Mouse (Mus musculus) embryonic facial prominence, embryonic 11.5 days (tissue): ENCODE measurements around the gene Ctse. TPM values are rescaled to one million over a fixed set of nuclear protein-coding genes. Genes with fewer than 3 reads are reported as not detected.
"Not testable (repeated sequence)": the region's sequence is repeated elsewhere in the genome, so short reads cannot be mapped to it uniquely, and the experiment has no call there.

Experiments used
- ATAC-seq: fragments of 200-750 bp; cut with Nextera tagmentation; replicated peaks from 2 replicates; pipeline ENCODE4 v1.8.0; 2017; ENCODE audit warnings: low read depth; ENCODE audit not compliant: insufficient number of reproducible peaks, low FRiP score, low TSS enrichment
- DNase-seq: peaks from one replicate; pipeline ENCODE4 v3.0.0-alpha.2; 2015; ENCODE audit warnings: low spot score
- H3K27ac ChIP-seq: fragments of 300-500 bp; sonication (generic); replicated peaks from 2 replicates; pipeline ENCODE4 v1.5.1; 2014; ENCODE audit warnings: mild to moderate bottlenecking, low read depth, low read length, control low read depth
- H3K27me3 ChIP-seq: fragments of 300-500 bp; sonication (generic); 2 replicates; pipeline ENCODE4 v1.6.1; 2014; ENCODE audit warnings: mild to moderate bottlenecking, low read length, moderate library complexity, mixed read lengths; ENCODE audit not compliant: control insufficient read depth, insufficient read depth
- H3K36me3 ChIP-seq: fragments of 300-500 bp; sonication (generic); replicated peaks from 2 replicates; pipeline ENCODE4 v1.6.1; 2014; ENCODE audit warnings: low read depth, mild to moderate bottlenecking, low read length, moderate library complexity, mixed read lengths; ENCODE audit not compliant: control insufficient read depth, insufficient read depth
- H3K4me1 ChIP-seq: fragments of 300-500 bp; sonication (generic); 2 replicates; pipeline ENCODE4 v1.6.1; 2014; ENCODE audit warnings: low read length, mixed read lengths; ENCODE audit not compliant: control insufficient read depth, insufficient read depth
- H3K4me2 ChIP-seq: fragments of 300-500 bp; sonication (generic); 2 replicates; pipeline ENCODE4 v1.6.1; 2014; ENCODE audit warnings: low read depth, mild to moderate bottlenecking, control low read depth, low read length, moderate library complexity
- H3K4me3 ChIP-seq: fragments of 300-500 bp; sonication (generic); 2 replicates; pipeline ENCODE4 v1.5.1; 2014; ENCODE audit warnings: low read depth, low read length, control low read depth
- H3K9ac ChIP-seq: fragments of 300-500 bp; sonication (generic); replicated peaks from 2 replicates; pipeline ENCODE4 v1.6.1; 2014; ENCODE audit warnings: mild to moderate bottlenecking, control low read depth, low read length
- H3K9me3 ChIP-seq: fragments of 300-500 bp; sonication (generic); replicated peaks from 2 replicates; pipeline ENCODE4 v1.6.1; 2016; ENCODE audit warnings: mild to moderate bottlenecking, low read length, inconsistent platforms, mixed read lengths; ENCODE audit not compliant: control insufficient read depth
- WGBS: fragments of 180-500 bp; shearing (Covaris S2); extraction: QIAGEN DNeasy Blood & Tissue Kit; methylation state at CpG from one replicate; pipeline ENCODE4 v1.1.7; 2014; 5-methylcytosine and 5-hydroxymethylcytosine counted together
- polyA plus RNA-seq: library from polyadenylated mRNA; unstranded; fragments of >200 nt; fragmentation: Nextera tagmentation; extraction: Ambion mirVana; gene quantifications from 2 replicates; pipeline ENCODE4 v1.2.1, GENCODE M21; 2014

The Ctse gene
- polyA plus RNA-seq, 1 experiment from 2014 or later: 0.36 TPM

GRCm38 (mm10) chr1:131616131-131616530 is 22.0 kb upstream of the Ctse start:
- Histone ChIP-seq H3K27ac (no peak overlapping the region), H3K27me3 (no peaks in the 10 kb centered on the region), H3K36me3 (no peaks in the 10 kb centered on the region), H3K4me1 (no peaks in the 10 kb centered on the region), H3K4me2 (no peak overlapping the region), H3K9me3 (no peaks in the 10 kb centered on the region), H3K4me3 (no peak overlapping the region), H3K9ac (no peak overlapping the region)
- DNase-seq (no peak), ATAC-seq (no peak)
- WGBS: 77% methylated on average over 1 of the region's 1 CpGs

GRCm38 (mm10) chr1:131616546-131617220 is 21.4 kb upstream of the Ctse start:
- ATAC-seq (no peak), DNase-seq (no peak)
- Histone ChIP-seq H3K27me3 (no peaks in the 10 kb centered on the region), H3K4me2 (no peak overlapping the region), H3K4me1 (no peaks in the 10 kb centered on the region), H3K4me3 (no peak overlapping the region), H3K36me3 (no peaks in the 10 kb centered on the region), H3K27ac (no peak overlapping the region), H3K9ac (no peak overlapping the region), H3K9me3 (no peaks in the 10 kb centered on the region)
- 77% methylated on average over 5 of the region's 5 CpGs for WGBS

- WGBS: 88% methylated on average over 1 of the region's 1 CpGs
- no peaks in the 10 kb centered on the region for H3K9me3 ChIP-seq
Observed at GRCm38 (mm10) chr1:131618576-131618975, 19.5 kb upstream of the Ctse start.

GRCm38 (mm10) chr1:131619348-131619747 is 18.8 kb upstream of the Ctse start:
- Histone ChIP-seq H3K27me3 (no peaks in the 10 kb centered on the region), H3K4me3 (no peak overlapping the region), H3K4me2 (no peak overlapping the region), H3K9ac (no peak overlapping the region), H3K36me3 (no peaks in the 10 kb centered on the region), H3K9me3 (no peaks in the 10 kb centered on the region), H3K27ac (no peak overlapping the region), H3K4me1 (no peaks in the 10 kb centered on the region)
- 84% methylated on average over 7 of the region's 7 CpGs for WGBS
- ATAC-seq (no peak), DNase-seq (no peak)

More at GRCm38 (mm10) chr1:131618576-131618975, 19.5 kb upstream of the Ctse start:
- no peak overlapping the region for H3K4me2 ChIP-seq
- H3K27me3 ChIP-seq: no peaks in the 10 kb centered on the region
- no peaks in the 10 kb centered on the region for H3K36me3 ChIP-seq
- DNase-seq: no peak
- no peak for ATAC-seq
- H3K9ac ChIP-seq: no peak overlapping the region
- H3K4me3 ChIP-seq: no peak overlapping the region
- no peak overlapping the region for H3K27ac ChIP-seq
- H3K4me1 ChIP-seq: no peaks in the 10 kb centered on the region

DNA sequence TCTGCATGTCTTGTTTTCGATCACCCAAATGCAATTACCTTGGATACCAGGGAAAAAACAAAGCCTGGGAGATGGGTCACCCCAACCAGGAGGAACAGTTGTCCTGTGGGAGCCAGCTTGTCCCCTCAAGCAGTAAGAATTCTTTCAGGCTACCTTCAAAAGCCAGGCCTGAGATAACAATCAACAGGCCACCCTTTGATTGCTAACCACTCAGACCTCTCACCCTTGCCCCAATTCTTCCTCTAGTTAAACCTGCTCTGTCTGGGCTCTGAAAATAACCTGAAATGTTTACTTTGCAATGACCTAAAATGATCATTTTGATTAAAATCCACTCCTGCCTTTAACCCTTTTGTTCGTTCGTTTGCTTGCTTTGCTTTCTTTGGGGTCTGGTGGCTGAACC is 14.5 kb upstream of the Ctse start:
- Histone ChIP-seq H3K4me2 (no peak overlapping the region), H3K27ac (no peak overlapping the region), H3K27me3 (no peaks in the 10 kb centered on the region), H3K9ac (no peak overlapping the region), H3K4me1 (no peaks in the 10 kb centered on the region), H3K9me3 (no peaks in the 10 kb centered on the region), H3K4me3 (no peak overlapping the region), H3K36me3 (no peaks in the 10 kb centered on the region)
- DNase-seq (no peak), ATAC-seq (no peak)
- 72% methylated on average over 3 of the region's 3 CpGs for WGBS

- Histone ChIP-seq H3K36me3 (no peaks in the 10 kb centered on the region), H3K27me3 (no peaks in the 10 kb centered on the region), H3K4me1 (no peaks in the 10 kb centered on the region), H3K27ac (no peak overlapping the region), H3K4me3 (no peak overlapping the region), H3K9ac (no peak overlapping the region), H3K4me2 (no peak overlapping the region), H3K9me3 (no peaks in the 10 kb centered on the region)
- WGBS: 47% methylated on average over 3 of the region's 3 CpGs
- ATAC-seq: no peak
- DNase-seq: peak; percentile 2
Observed at GRCm38 (mm10) chr1:131624175-131624835, 13.8 kb upstream of the Ctse start.

GRCm38 (mm10) chr1:131626200-131626599 is 11.9 kb upstream of the Ctse start:
- ATAC-seq (no peak), DNase-seq (no peak)
- H3K27me3 ChIP-seq: no peaks in the 10 kb centered on the region
- no peaks in the 10 kb centered on the region for H3K4me1 ChIP-seq
- H3K9me3 ChIP-seq: no peaks in the 10 kb centered on the region
- H3K36me3 ChIP-seq: no peaks in the 10 kb centered on the region
- H3K4me3 ChIP-seq: no peak overlapping the region
- no peak overlapping the region for H3K9ac ChIP-seq
- no peak overlapping the region for H3K27ac ChIP-seq
- 87% methylated on average over 6 of the region's 6 CpGs for WGBS
- no peak overlapping the region for H3K4me2 ChIP-seq

- H3K4me2 ChIP-seq, H3K9ac ChIP-seq: not testable (repeated sequence)
- 78% methylated on average over 6 of the region's 6 CpGs for WGBS
Observed at GRCm38 (mm10) chr1:131632216-131632615, 5.9 kb upstream of the Ctse start.

More at GRCm38 (mm10) chr1:131632216-131632615, 5.9 kb upstream of the Ctse start:
- not testable (repeated sequence) for H3K27ac ChIP-seq, H3K27me3 ChIP-seq, H3K4me1 ChIP-seq, H3K4me3 ChIP-seq, H3K36me3 ChIP-seq, H3K9me3 ChIP-seq, ATAC-seq
- DNase-seq: peak; percentile 17
